Mouse (Mus musculus) embryonic facial prominence, embryonic 14.5 days (tissue): ENCODE data around the gene Gm13102. TPM values are rescaled to one million over a fixed set of nuclear protein-coding genes. Genes with fewer than 3 reads are reported as not detected.
"Not testable (repeated sequence)": the region's sequence is repeated elsewhere in the genome, so short reads cannot be mapped to it uniquely, and the experiment has no call there.

Experiments used
- ATAC-seq: fragments of 200-750 bp; cut with Nextera tagmentation; 2 replicates; pipeline ENCODE4 v1.8.0; 2017; ENCODE audit warnings: low read depth, moderate number of reproducible peaks, moderate TSS enrichment
- DNase-seq: peaks from one replicate; pipeline ENCODE4 v3.0.0-alpha.2; 2015; ENCODE audit warnings: low spot score
- H3K27ac ChIP-seq: fragments of 300-500 bp; sonication (generic); replicated peaks from 2 replicates; pipeline ENCODE4 v1.5.1; 2014; ENCODE audit warnings: low read depth, mild to moderate bottlenecking, low read length, moderate library complexity
- H3K27me3 ChIP-seq: fragments of 300-500 bp; sonication (generic); replicated peaks from 2 replicates; pipeline ENCODE4 v1.6.1; 2014; ENCODE audit warnings: low read length; ENCODE audit not compliant: control insufficient read depth, insufficient read depth
- H3K36me3 ChIP-seq: fragments of 300-500 bp; sonication (generic); 2 replicates; pipeline ENCODE4 v1.6.1; 2014; ENCODE audit warnings: low read length, mixed read lengths; ENCODE audit not compliant: control insufficient read depth, insufficient read depth
- H3K4me1 ChIP-seq: fragments of 300-500 bp; sonication (generic); 2 replicates; pipeline ENCODE4 v1.6.1; 2014; ENCODE audit warnings: antibody characterized with exemption, low read length; ENCODE audit not compliant: control insufficient read depth, insufficient read depth
- H3K4me2 ChIP-seq: fragments of 300-500 bp; sonication (generic); 2 replicates; pipeline ENCODE4 v1.6.1; 2014; ENCODE audit warnings: low read depth, mild to moderate bottlenecking, low read length, moderate library complexity, mixed read lengths
- H3K4me3 ChIP-seq: fragments of 300-500 bp; sonication (generic); 2 replicates; pipeline ENCODE4 v1.5.1; 2014; ENCODE audit warnings: low read depth, mild to moderate bottlenecking, low read length
- H3K9ac ChIP-seq: fragments of 300-500 bp; sonication (generic); 2 replicates; pipeline ENCODE4 v1.6.1; 2014; ENCODE audit warnings: low read depth, mild to moderate bottlenecking, low read length, moderate library complexity, mixed read lengths
- H3K9me3 ChIP-seq: fragments of 300-500 bp; sonication (generic); 2 replicates; pipeline ENCODE4 v1.6.1; 2016; ENCODE audit warnings: low read length; ENCODE audit not compliant: control insufficient read depth
- WGBS: fragments of 180-500 bp; shearing (Covaris S2); extraction: QIAGEN DNeasy Blood & Tissue Kit; methylation state at CpG from one replicate; pipeline ENCODE4 v1.1.7; 2014; 5-methylcytosine and 5-hydroxymethylcytosine counted together
- polyA plus RNA-seq: library from polyadenylated mRNA; unstranded; fragments of >200 nt; fragmentation: Nextera tagmentation; extraction: Ambion mirVana; gene quantifications from 2 replicates; pipeline ENCODE4 v1.2.1, GENCODE M21; 2014

The Gm13102 gene
- polyA plus RNA-seq = not detected in 2 replicates

DNA sequence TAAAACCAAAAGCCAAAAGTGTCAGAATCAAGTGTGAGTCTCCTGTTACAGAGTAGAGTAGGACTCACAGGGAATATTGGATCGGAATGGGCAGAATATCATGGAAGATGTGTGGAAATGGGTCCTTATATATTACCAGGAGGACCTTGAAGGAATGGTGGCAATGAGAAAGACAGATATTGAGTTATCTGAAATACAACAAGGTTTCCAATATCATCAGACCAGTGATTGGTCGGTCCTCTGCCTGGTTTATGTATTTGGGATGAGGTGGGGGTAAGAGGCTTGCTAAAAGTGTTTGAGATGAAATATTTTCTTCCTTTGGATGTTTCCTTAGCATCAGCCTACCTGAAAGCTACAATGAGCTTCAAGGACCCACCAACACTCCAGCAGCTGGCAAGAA is at the start of gene Gm13102:
TSS of gene Gm13102 (plus strand) at position 301 of the 400 bp plus-strand sequence.
- H3K4me1 ChIP-seq = not testable (repeated sequence)

DNA sequence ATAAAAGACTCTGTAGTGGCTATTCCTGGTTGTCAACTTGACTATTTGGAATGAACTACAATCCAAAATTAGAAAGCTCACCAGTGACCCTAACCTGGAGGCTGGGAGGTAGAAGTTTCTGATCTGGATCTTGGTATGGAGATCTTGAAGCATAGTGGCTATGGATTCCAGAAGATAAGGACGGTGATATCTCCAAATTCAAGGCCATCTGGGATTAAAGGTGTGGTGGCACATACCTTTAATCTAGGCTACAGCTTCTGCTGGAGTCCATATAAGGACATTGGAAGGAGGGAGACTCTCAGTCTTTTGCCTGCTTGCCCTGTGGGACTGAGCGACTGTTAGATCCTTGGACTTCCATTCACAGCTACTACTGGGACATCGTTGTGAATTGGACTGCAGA is 47.4 kb upstream of the Gm13102 start, which contains the start of gene Pramel4:
TSS of gene Pramel4 (plus strand) at position 301 of the 400 bp plus-strand sequence.
- not testable (repeated sequence) for H3K4me2 ChIP-seq, ATAC-seq, H3K27ac ChIP-seq, H3K4me1 ChIP-seq, H3K27me3 ChIP-seq, DNase-seq, H3K9ac ChIP-seq, H3K36me3 ChIP-seq, H3K4me3 ChIP-seq, H3K9me3 ChIP-seq
- WGBS = 84% methylated on average over 3 of the region's 3 CpGs

More for the DNA sequence above, at the start of gene Gm13102:
- not testable (repeated sequence) for H3K27me3 ChIP-seq, ATAC-seq, H3K9me3 ChIP-seq, H3K4me3 ChIP-seq, H3K27ac ChIP-seq, DNase-seq, H3K36me3 ChIP-seq, H3K4me2 ChIP-seq, H3K9ac ChIP-seq
- no CpG with 5 or more reads among the region's 2 CpGs for WGBS

Other genes with a start within 250 kb of the Gm13102 start
- gene Pramef6, start 206.1 kb upstream of the Gm13102 start, polyA plus RNA-seq = not detected in 2 replicates
- gene Pramef25, start 155.5 kb upstream of the Gm13102 start, polyA plus RNA-seq = not detected in 2 replicates
- gene Gm13101, start 139.5 kb upstream of the Gm13102 start, polyA plus RNA-seq = not detected in 2 replicates
- not detected in 2 replicates for gene Pramef17, start 112.1 kb upstream of the Gm13102 start, polyA plus RNA-seq
- gene Pramel4, start 47.3 kb upstream of the Gm13102 start, polyA plus RNA-seq = not detected in 2 replicates
- not detected in 2 replicates for gene Oog3, start 56.2 kb downstream of the Gm13102 start, polyA plus RNA-seq
- gene Oog2, start 84.2 kb downstream of the Gm13102 start, polyA plus RNA-seq = not detected in 2 replicates
- not detected in 2 replicates for gene C87977, start 106.8 kb downstream of the Gm13102 start, polyA plus RNA-seq
- not detected in 2 replicates for gene Pramel5, start 174.0 kb downstream of the Gm13102 start, polyA plus RNA-seq
- not detected in 2 replicates for gene Gm13128, start 223.8 kb downstream of the Gm13102 start, polyA plus RNA-seq